Mouse (Mus musculus) hindbrain, postnatal 0 days (tissue): Measurements from ENCODE around the gene Tom1. TPM values are rescaled to one million over a fixed set of nuclear protein-coding genes. Genes with fewer than 3 reads are reported as not detected.

Experiments
- ATAC-seq: fragments of 200-750 bp; cut with Nextera tagmentation; 2 replicates; pipeline ENCODE4 v1.8.0; 2017; ENCODE audit warnings: mild to moderate bottlenecking, moderate TSS enrichment, moderate library complexity
- DNase-seq: peaks from one replicate; pipeline ENCODE4 v3.0.0-alpha.2; 2015; ENCODE audit warnings: low spot score
- H3K27ac ChIP-seq: fragments of 300-500 bp; sonication (generic); 2 replicates; pipeline ENCODE4 v1.5.1; 2014; ENCODE audit warnings: mild to moderate bottlenecking
- H3K27me3 ChIP-seq: fragments of 300-500 bp; sonication (generic); 2 replicates; pipeline ENCODE4 v1.6.1; 2014; ENCODE audit warnings: low read length, mixed read lengths; ENCODE audit not compliant: insufficient read depth
- H3K36me3 ChIP-seq: fragments of 300-500 bp; sonication (generic); 2 replicates; pipeline ENCODE4 v1.6.1; 2014; ENCODE audit warnings: low read length, mixed read lengths; ENCODE audit not compliant: insufficient read depth
- H3K4me1 ChIP-seq: fragments of 300-500 bp; sonication (generic); 2 replicates; pipeline ENCODE4 v1.6.1; 2014; ENCODE audit warnings: antibody characterized with exemption, low read length, mixed read lengths; ENCODE audit not compliant: insufficient read depth
- H3K4me2 ChIP-seq: fragments of 300-500 bp; sonication (generic); 2 replicates; pipeline ENCODE4 v1.6.1; 2014; ENCODE audit warnings: low read depth, mild to moderate bottlenecking, low read length, moderate library complexity, mixed read lengths
- H3K4me3 ChIP-seq: fragments of 300-500 bp; sonication (generic); 2 replicates; pipeline ENCODE4 v1.5.1; 2014; ENCODE audit warnings: low read length
- H3K9ac ChIP-seq: fragments of 300-500 bp; sonication (generic); replicated peaks from 2 replicates; pipeline ENCODE4 v1.6.1; 2014; ENCODE audit warnings: mild to moderate bottlenecking, low read length, moderate library complexity, mixed read lengths
- H3K9me3 ChIP-seq: fragments of 300-500 bp; sonication (generic); 2 replicates; pipeline ENCODE4 v1.6.1; 2016; ENCODE audit warnings: low read length, mixed read lengths
- CTCF ChIP-seq: IDR thresholded peaks from 2 replicates; pipeline ENCODE4 v1.5.1; 2016; ENCODE audit warnings: antibody characterized with exemption, control low read depth, low read depth
- WGBS: fragments of 180-500 bp; shearing (Covaris S2); extraction: QIAGEN DNeasy Blood & Tissue Kit; methylation state at CpG from one replicate; pipeline ENCODE4 v1.1.7; 2014; 5-methylcytosine and 5-hydroxymethylcytosine counted together
- polyA plus RNA-seq: library from polyadenylated mRNA; unstranded; fragments of >200 nt; fragmentation: Nextera tagmentation; extraction: Ambion mirVana; gene quantifications from 2 replicates; pipeline ENCODE4 v1.2.1, GENCODE M21; 2015
- total RNA-seq: library from RNA; depleted of rRNA; stranded (reverse); fragments of >200 nt; gene quantifications from 2 replicates; pipeline ENCODE4 v1.2.3, GENCODE M21; 2014

Tom1 gene
- total and polyA plus RNA-seq, 2 experiments from 2014 or later = 45.9 to 48.2 TPM

- no peak for DNase-seq
- H3K36me3 ChIP-seq = peaks cover 28% of the 10 kb centered on the region
- WGBS = 99% methylated on average over 3 of the region's 3 CpGs
Measured at GRCm38 (mm10) chr8:75000431-75000830, 33.1 kb upstream of the Tom1 start.

GRCm38 (mm10) chr8:75008826-75009225 lies 24.7 kb upstream of the Tom1 start:
- TF ChIP-seq CTCF = no peak
- Histone ChIP-seq H3K9me3 (no peaks in the 10 kb centered on the region), H3K9ac (no peak overlapping the region), H3K36me3 (peaks cover 14% of the 10 kb centered on the region; the same call in 1 of the 2 replicates), H3K27me3 (no peaks in the 10 kb centered on the region), H3K4me3 (no peak overlapping the region), H3K4me2 (no peak overlapping the region), H3K27ac (no peak overlapping the region), H3K4me1 (no peaks in the 10 kb centered on the region)
- WGBS = 98% methylated on average over 2 of the region's 2 CpGs
- ATAC-seq (no peak), DNase-seq (no peak)

More at GRCm38 (mm10) chr8:75000431-75000830, 33.1 kb upstream of the Tom1 start:
- H3K4me3 ChIP-seq = no peak overlapping the region
- H3K27ac ChIP-seq = no peak overlapping the region
- TF ChIP-seq CTCF = no peak
- ATAC-seq = no peak
- no peak overlapping the region for H3K9ac ChIP-seq
- H3K27me3 ChIP-seq = no peaks in the 10 kb centered on the region
- H3K4me2 ChIP-seq = no peak overlapping the region
- no peaks in the 10 kb centered on the region for H3K4me1 ChIP-seq
- H3K9me3 ChIP-seq = no peaks in the 10 kb centered on the region

GRCm38 (mm10) chr8:75013557-75013956 lies 19.9 kb upstream of the Tom1 start:
- H3K27me3 ChIP-seq = no peaks in the 10 kb centered on the region
- no peak overlapping the region for H3K4me3 ChIP-seq
- H3K9ac ChIP-seq = no peak overlapping the region
- no peak overlapping the region for H3K27ac ChIP-seq
- WGBS = 43% methylated on average over 2 of the region's 2 CpGs
- no peak overlapping the region for H3K4me2 ChIP-seq
- no peaks in the 10 kb centered on the region for H3K4me1 ChIP-seq
- H3K9me3 ChIP-seq = no peaks in the 10 kb centered on the region
- ATAC-seq (no peak), DNase-seq (no peak)
- no peak for TF ChIP-seq CTCF
- peaks cover 8% of the 10 kb centered on the region; the same call in 1 of the 2 replicates for H3K36me3 ChIP-seq

GRCm38 (mm10) chr8:75013964-75014363 lies 19.5 kb upstream of the Tom1 start:
- H3K9ac ChIP-seq = no peak overlapping the region
- DNase-seq = no peak
- no peak overlapping the region for H3K27ac ChIP-seq
- WGBS = 71% methylated on average over 3 of the region's 3 CpGs
- no peaks in the 10 kb centered on the region for H3K4me1 ChIP-seq
- TF ChIP-seq CTCF = no peak
- no peaks in the 10 kb centered on the region for H3K9me3 ChIP-seq
- H3K27me3 ChIP-seq = no peaks in the 10 kb centered on the region
- no peak overlapping the region for H3K4me3 ChIP-seq
- no peak for ATAC-seq
- peaks cover 5% of the 10 kb centered on the region; the same call in 1 of the 2 replicates for H3K36me3 ChIP-seq
- no peak overlapping the region for H3K4me2 ChIP-seq

GRCm38 (mm10) chr8:75015981-75016380 lies 17.5 kb upstream of the Tom1 start:
- WGBS = 52% methylated on average over 2 of the region's 2 CpGs

GRCm38 (mm10) chr8:75016422-75016821 lies 17.1 kb upstream of the Tom1 start:
- Histone ChIP-seq H3K27ac (no peak overlapping the region), H3K4me3 (no peak overlapping the region), H3K27me3 (no peaks in the 10 kb centered on the region), H3K9me3 (no peaks in the 10 kb centered on the region), H3K4me2 (no peak overlapping the region), H3K9ac (no peak overlapping the region), H3K4me1 (no peaks in the 10 kb centered on the region), H3K36me3 (no peaks in the 10 kb centered on the region; the same call in 1 of the 2 replicates)
- ATAC-seq = no peak
- WGBS = 95% methylated on average over 1 of the region's 1 CpGs
- DNase-seq = no peak
- TF ChIP-seq CTCF = no peak

More at GRCm38 (mm10) chr8:75015981-75016380, 17.5 kb upstream of the Tom1 start:
- H3K4me3 ChIP-seq = no peak overlapping the region
- no peak overlapping the region for H3K27ac ChIP-seq
- no peak overlapping the region for H3K4me2 ChIP-seq
- no peaks in the 10 kb centered on the region for H3K27me3 ChIP-seq
- TF ChIP-seq CTCF = no peak
- ATAC-seq (no peak), DNase-seq (no peak)
- H3K4me1 ChIP-seq = no peaks in the 10 kb centered on the region
- no peaks in the 10 kb centered on the region for H3K36me3 ChIP-seq
- H3K9ac ChIP-seq = no peak overlapping the region
- no peaks in the 10 kb centered on the region for H3K9me3 ChIP-seq

GRCm38 (mm10) chr8:75018274-75018972 lies 15.1 kb upstream of the Tom1 start:
- DNase-seq (no peak), ATAC-seq (no peak)
- H3K36me3 ChIP-seq = peaks cover 15% of the 10 kb centered on the region
- H3K4me1 ChIP-seq = no peaks in the 10 kb centered on the region
- no peak overlapping the region for H3K4me2 ChIP-seq
- H3K27me3 ChIP-seq = no peaks in the 10 kb centered on the region
- H3K4me3 ChIP-seq = no peak overlapping the region
- no peaks in the 10 kb centered on the region for H3K9me3 ChIP-seq
- no peak overlapping the region for H3K9ac ChIP-seq
- H3K27ac ChIP-seq = no peak overlapping the region
- no peak for TF ChIP-seq CTCF
- WGBS = 41% methylated on average over 5 of the region's 5 CpGs
